Mouse (Mus musculus) right cerebral cortex, postnatal 14 days (tissue): Measurements from ENCODE around the gene Lmod2.

Source experiments
- DNase-seq: peaks from one replicate; pipeline ENCODE4 v3.0.0; 2022

Lmod2 gene

GRCm38 (mm10) chr6:24602993-24603392, 5.4 kb downstream of the Lmod2 start:
- DNase-seq: no peak

GRCm38 (mm10) chr6:24604289-24604688, 6.7 kb downstream of the Lmod2 start:
- no peak for DNase-seq

- DNase-seq: no peak
Observed at GRCm38 (mm10) chr6:24605631-24606030, 8.1 kb downstream of the Lmod2 start.

GRCm38 (mm10) chr6:24606512-24606911, 8.9 kb downstream of the Lmod2 start:
- DNase-seq: no peak

- no peak for DNase-seq
Observed at GRCm38 (mm10) chr6:24607531-24607930, 10.0 kb downstream of the Lmod2 start.

- no peak for DNase-seq
Observed at GRCm38 (mm10) chr6:24608129-24608528, 10.6 kb downstream of the Lmod2 start.

GRCm38 (mm10) chr6:24608682-24609081, 11.1 kb downstream of the Lmod2 start:
- no peak for DNase-seq

GRCm38 (mm10) chr6:24609531-24609930, 12.0 kb downstream of the Lmod2 start:
- no peak for DNase-seq

- no peak for DNase-seq
Observed at GRCm38 (mm10) chr6:24610358-24610757, 12.8 kb downstream of the Lmod2 start.

GRCm38 (mm10) chr6:24612074-24612755, 14.7 kb downstream of the Lmod2 start:
- no peak for DNase-seq

- no peak for DNase-seq
Observed at GRCm38 (mm10) chr6:24613346-24613745, 15.8 kb downstream of the Lmod2 start.

GRCm38 (mm10) chr6:24613918-24614317, 16.4 kb downstream of the Lmod2 start:
- no peak for DNase-seq

- DNase-seq: no peak
Observed at GRCm38 (mm10) chr6:24616746-24617145, 19.2 kb downstream of the Lmod2 start.

- no peak for DNase-seq
Observed at GRCm38 (mm10) chr6:24619285-24620045, 21.9 kb downstream of the Lmod2 start.

GRCm38 (mm10) chr6:24620936-24621335, 23.4 kb downstream of the Lmod2 start:
- no peak for DNase-seq

GRCm38 (mm10) chr6:24622098-24622497, 24.5 kb downstream of the Lmod2 start:
- no peak for DNase-seq

- peak; percentile 48 for DNase-seq
Observed at GRCm38 (mm10) chr6:24627586-24628030, 30.0 kb downstream of the Lmod2 start.

GRCm38 (mm10) chr6:24628499-24628898, 30.9 kb downstream of the Lmod2 start:
- no peak for DNase-seq

GRCm38 (mm10) chr6:24632061-24632460, 34.5 kb downstream of the Lmod2 start:
- no peak for DNase-seq

GRCm38 (mm10) chr6:24634065-24634464, 36.5 kb downstream of the Lmod2 start:
- no peak for DNase-seq

GRCm38 (mm10) chr6:24635814-24636213, 38.3 kb downstream of the Lmod2 start:
- no peak for DNase-seq

GRCm38 (mm10) chr6:24641286-24641685, 43.7 kb downstream of the Lmod2 start:
- DNase-seq: no peak

- no peak for DNase-seq
Observed at GRCm38 (mm10) chr6:24642161-24642560, 44.6 kb downstream of the Lmod2 start.

GRCm38 (mm10) chr6:24642960-24643359, 45.4 kb downstream of the Lmod2 start:
- no peak for DNase-seq
